Mouse (Mus musculus) cortical plate, adult 2 months (tissue): ENCODE data around the gene Scnn1a.

Source experiments
- CTCF ChIP-seq: fragments of 200-500 bp; IDR thresholded peaks from 2 replicates; pipeline ENCODE4 v1.5.1; 2011; ENCODE audit warnings: mild to moderate bottlenecking, control low read depth, low read length; ENCODE audit not compliant: insufficient read depth; ENCODE audit errors: extremely low read depth
- POLR2A ChIP-seq: fragments of 200-500 bp; IDR thresholded peaks from 2 replicates; pipeline ENCODE4 v1.6.1; 2011; ENCODE audit warnings: mild to moderate bottlenecking, low read length, control low read depth; ENCODE audit not compliant: insufficient read depth; ENCODE audit errors: extremely low read depth

GRCm38 (mm10) chr6:125323547-125323946, 3.1 kb downstream of the Scnn1a start:
- TF ChIP-seq CTCF (no peak), POLR2A (no peak)
